Mouse (Mus musculus) spleen, postnatal 36 days (tissue): ENCODE measurements around the gene Gm11172.

ENCODE experiments used
- DNase-seq, 2 experiments: peaks; one replicate each; pipeline ENCODE4 v3.0.0; 2022; ENCODE audit warnings: low spot score in 2 of 2, mixed read lengths in 1 of 2

Gm11172 gene

GRCm38 (mm10) chr16:10812865-10813371 is at the start of gene Gm11172:
TSS of gene Gm11172 (plus strand) at chr16:10812915.
- DNase-seq, result no peak

DNA sequence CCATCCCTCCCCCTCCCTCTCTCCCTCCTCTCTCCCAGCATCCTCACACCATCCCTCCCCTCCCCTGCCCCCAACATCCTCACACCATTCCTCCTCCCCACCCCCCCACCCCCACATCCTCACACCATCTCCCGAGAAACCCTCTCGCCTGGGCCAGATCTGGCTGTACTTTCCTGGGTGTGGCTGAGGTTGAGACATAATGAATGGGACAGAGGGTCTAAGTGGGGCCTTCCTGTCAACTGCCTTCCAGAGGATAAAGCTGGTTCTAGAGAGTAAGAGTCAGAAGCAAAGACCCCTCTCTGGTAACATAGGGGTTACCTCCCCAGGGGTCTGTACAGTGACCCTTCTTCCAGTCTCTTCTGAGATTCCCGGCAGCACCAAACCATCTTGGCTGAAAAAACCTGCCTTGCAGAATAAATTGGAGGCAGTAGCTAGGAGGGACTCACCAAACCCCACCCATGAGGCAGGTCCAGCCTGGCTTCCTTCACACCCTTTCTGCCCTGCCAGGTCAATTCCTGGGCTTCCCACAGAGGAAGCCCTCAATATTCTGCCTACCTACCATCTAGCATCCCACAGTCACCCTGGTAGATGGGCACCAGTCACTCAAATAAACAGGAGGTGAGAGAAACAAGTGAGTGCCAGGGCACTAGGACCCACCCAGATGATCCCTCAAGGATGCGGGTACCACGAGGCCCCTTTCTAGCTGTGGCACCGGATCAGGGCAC is 49.0 kb upstream of the Gm11172 start:
- no peak for DNase-seq

DNA sequence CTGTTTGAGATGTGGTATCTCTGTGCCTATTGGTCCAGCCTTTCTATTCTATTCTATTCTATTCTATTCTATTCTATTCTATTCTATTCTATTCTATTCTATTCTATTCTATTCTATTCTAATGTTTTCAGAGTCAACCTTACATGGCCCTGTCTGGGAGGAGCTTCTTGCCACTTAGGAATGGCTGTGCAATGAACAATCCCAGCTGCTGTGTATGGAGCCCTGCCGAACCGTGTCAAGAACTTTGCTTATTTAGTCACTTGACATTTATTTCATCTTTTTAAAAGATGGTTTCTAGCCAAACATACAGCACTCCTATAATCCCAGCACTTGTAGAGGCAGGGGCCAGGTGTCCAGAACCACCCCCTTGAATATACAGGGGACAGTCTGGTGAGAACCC is 48.4 kb upstream of the Gm11172 start:
- DNase-seq, result no peak

GRCm38 (mm10) chr16:10767158-10767557 is 45.6 kb upstream of the Gm11172 start:
- peak; percentile 67 to 74 for DNase-seq

- peak; percentile 57 to 61 for DNase-seq
Measured at GRCm38 (mm10) chr16:10768821-10769220, 43.9 kb upstream of the Gm11172 start.

- DNase-seq, result peak; percentile 69 to 71
Measured at GRCm38 (mm10) chr16:10769661-10770060, 43.1 kb upstream of the Gm11172 start.

DNA sequence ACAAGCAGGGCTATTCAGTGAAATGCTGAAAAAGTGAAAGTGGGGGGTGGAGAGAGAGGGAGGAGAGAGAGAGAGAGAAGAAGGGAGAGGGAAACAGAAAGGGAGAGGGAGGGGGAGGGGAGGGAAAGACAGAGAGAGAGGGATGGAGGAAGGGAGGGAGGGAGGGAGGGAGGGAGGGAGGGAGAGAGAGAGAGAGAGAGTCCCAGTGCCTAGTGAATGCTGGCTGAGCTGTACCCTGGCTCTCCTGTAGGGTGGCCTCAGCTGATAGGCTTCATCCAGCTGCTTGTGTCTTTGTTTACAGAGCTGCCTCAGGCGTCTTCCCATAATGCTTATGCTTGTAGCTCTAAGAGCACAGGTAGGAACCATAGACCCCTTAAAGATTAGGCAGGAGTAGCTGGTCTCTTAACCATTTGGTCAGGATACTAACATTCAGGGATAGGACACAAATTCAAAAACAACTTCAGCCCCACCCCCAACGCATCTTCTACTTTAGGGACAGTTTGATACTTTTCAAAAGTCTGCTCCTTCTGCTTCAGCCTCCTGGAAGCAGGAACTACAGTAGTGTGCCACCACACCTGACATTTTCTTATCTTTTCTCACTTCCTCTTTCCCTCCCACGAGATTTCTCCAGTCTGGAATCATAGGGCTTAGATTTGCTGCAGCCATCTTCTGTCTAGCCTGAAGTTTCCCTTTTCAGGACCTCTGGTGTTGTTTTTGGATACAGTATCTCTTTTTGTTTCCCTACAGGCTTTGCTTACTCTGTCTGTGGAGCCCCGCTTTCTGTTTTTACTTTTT is 42.0 kb upstream of the Gm11172 start:
- DNase-seq, result peak in 1 of 2 experiments; percentile 8

GRCm38 (mm10) chr16:10771769-10772510 is 40.8 kb upstream of the Gm11172 start:
- peak; percentile 68 to 71 for DNase-seq

- DNase-seq, result no peak
Measured at GRCm38 (mm10) chr16:10773543-10773942, 39.2 kb upstream of the Gm11172 start.

DNA sequence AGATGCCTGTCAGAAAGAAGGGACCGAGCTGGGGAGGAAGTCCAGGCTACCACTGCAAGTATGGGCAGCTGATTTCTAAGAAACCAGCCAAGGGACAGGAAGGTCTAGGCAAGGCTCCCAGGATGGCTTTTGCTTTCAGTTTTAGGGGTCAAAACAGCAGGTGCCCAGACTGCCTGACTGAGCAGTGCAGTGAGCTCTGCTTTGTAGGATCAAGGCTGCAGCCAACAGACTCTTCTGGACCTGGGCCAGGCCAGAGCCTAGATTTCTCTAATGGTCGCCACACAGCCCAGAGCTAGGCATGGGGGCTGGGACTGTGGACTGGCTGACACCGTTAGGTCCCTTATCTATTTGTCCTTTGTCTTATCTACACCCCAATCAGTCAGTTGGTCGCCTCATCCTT is 38.0 kb upstream of the Gm11172 start:
- peak; percentile 10 to 25 for DNase-seq

DNA sequence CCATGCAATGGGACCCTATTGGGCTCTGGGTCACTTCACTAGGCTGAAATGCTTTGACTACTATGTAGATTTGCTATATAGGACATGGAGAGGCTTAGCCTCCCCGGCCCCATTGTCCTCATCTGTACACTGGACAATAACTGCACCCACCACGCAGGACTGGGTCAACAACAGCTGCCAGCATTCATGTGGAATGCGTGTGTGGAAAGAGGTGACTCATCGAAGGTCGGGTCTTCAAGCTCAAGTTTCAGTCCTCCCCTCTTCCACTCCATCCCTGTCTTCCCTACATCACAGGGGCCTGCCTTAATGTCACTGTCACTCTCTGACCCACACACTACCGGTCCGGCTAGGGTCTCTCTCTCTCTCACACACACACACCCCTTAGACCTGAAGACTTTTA is 36.4 kb upstream of the Gm11172 start:
- no peak for DNase-seq

- DNase-seq, result no peak
Measured at GRCm38 (mm10) chr16:10777579-10778160, 35.0 kb upstream of the Gm11172 start.

DNA sequence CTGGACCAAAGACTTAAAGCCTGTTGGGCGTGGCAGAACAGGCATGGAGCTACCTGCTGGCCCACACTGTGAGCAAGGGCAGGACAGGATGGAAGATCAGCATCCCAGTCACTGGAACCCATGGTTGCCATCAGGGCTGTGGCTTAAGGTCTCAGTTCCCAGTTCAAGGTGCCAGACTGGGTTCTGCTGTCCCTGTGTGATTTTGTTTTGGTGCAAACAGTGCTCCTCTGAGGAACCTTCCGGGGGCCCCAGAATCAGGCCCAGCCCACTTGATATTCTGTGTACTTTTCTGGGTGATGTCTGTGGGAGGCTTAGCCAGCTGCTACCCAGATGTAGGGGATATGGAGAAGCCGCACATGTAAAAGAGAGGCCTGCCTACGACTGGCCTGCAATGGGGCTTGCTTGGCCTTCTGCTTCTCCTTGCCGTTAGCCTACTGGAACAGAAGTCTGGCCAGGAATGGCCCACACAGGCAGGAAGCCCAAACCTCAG is 32.0 kb upstream of the Gm11172 start:
- DNase-seq, result no peak

GRCm38 (mm10) chr16:10781862-10782371 is 30.8 kb upstream of the Gm11172 start:
- no peak for DNase-seq

- no peak for DNase-seq
Measured at GRCm38 (mm10) chr16:10782377-10783151, 30.2 kb upstream of the Gm11172 start.

GRCm38 (mm10) chr16:10783152-10783434 is 29.6 kb upstream of the Gm11172 start:
- no peak for DNase-seq

GRCm38 (mm10) chr16:10783451-10783850 is 29.3 kb upstream of the Gm11172 start:
- DNase-seq, result no peak

- peak; percentile 7 to 31 for DNase-seq
Measured at GRCm38 (mm10) chr16:10783883-10784792, 28.6 kb upstream of the Gm11172 start.

DNA sequence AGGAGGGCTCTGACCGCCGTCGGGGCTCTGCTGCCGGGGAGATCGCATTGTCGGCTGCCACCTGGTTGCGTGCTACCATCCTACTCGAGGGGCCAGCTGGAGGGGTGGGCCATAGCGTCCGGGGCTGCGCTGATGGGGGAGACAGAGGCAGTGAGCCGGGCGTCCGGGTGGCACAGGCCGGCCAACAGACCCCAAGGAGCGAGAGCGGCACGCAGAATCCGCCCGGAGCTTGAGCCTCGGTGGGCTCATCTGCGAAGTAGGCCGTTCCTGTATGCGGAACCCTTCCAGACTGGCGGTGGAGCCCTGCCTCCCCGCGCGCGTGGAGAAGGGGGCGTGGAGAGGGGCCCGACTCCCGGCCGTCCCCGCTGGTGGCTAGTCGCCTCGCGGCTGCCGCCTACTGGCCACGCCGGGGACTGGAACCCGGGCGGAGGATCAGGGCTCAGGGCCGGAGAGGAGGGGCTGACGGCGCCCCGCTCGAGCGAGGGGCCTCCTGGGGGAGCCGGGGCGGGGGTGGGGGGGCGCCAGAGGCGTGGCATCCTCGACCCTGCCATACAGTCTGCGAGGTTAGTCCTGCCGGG is 27.8 kb upstream of the Gm11172 start:
- DNase-seq, result peak; percentile 86 to 87
